Mouse (Mus musculus) bone marrow macrophage, adult 2 months (primary cell): ENCODE data around the gene Kmo.

Source experiments
- CTCF ChIP-seq: IDR thresholded peaks from 2 replicates; pipeline ENCODE4 v1.5.1; 2012; ENCODE audit warnings: low read depth, mild to moderate bottlenecking, low read length, moderate library complexity
- POLR2A ChIP-seq: IDR thresholded peaks from 2 replicates; pipeline ENCODE4 v1.6.1; 2012; ENCODE audit warnings: mild to moderate bottlenecking, low read depth, low read length, borderline replicate concordance

DNA sequence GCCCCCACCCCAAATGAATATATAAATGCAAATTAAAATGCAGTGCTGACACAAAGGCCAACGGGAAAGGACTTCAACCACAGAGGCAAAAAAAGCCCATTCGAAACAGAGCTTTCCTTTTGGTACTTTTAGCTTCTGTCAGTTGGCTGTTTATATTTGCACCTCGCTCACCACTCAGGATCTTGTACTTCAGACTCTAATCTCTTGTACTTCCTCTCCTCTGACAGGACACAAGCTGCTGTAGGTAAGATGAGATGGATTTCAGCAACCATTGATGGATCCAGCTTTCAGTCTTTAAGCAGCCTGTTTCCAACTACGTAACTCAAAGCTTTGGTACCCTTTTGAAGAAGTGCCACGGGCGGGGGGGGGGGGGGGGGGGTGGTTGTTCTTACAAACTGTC, 60.8 kb downstream of the Kmo start:
- TF ChIP-seq POLR2A: no peak
- TF ChIP-seq CTCF: no peak
